Mouse (Mus musculus) MEL (cell line): ENCODE measurements around the gene Kcnk10. TPM values are rescaled to one million over a fixed set of nuclear protein-coding genes. Genes with fewer than 3 reads are reported as not detected.

Experiments used
- DNase-seq: peaks from one replicate; pipeline ENCODE4 v3.0.0; 2011; ENCODE audit warnings: low read depth, low spot score
- H3K27ac ChIP-seq: 2 replicates; pipeline ENCODE4 v1.5.1; 2012; ENCODE audit warnings: low read depth, mild to moderate bottlenecking, control low read depth, low read length, moderate library complexity; ENCODE audit not compliant: control insufficient read depth
- H3K27me3 ChIP-seq, 2 experiments: fragments of 150-350 bp in 1 of 2; sonication (generic) in 1 of 2; 2 replicates each; pipeline ENCODE4 v1.6.1; 2012; ENCODE audit warnings: low read length in 2 of 2, mild to moderate bottlenecking in 2 of 2, improper control_type of control experiment in 1 of 2, moderate library complexity in 1 of 2; ENCODE audit not compliant: insufficient read depth in 2 of 2, control insufficient read depth in 1 of 2
- H3K36me3 ChIP-seq, 2 experiments: 2 replicates each; pipeline ENCODE4 v1.6.1; 2012 to 2014; ENCODE audit warnings: low read length in 2 of 2, improper control_type of control experiment in 1 of 2, inconsistent platforms in 1 of 2, mild to moderate bottlenecking in 1 of 2; ENCODE audit not compliant: insufficient read depth in 2 of 2, control insufficient read depth in 1 of 2
- H3K4me1 ChIP-seq, 2 experiments: fragments of 150-350 bp in 1 of 2; sonication (generic) in 1 of 2; 2 replicates each; pipeline ENCODE4 v1.6.1; 2012; ENCODE audit warnings: low read length in 2 of 2, improper control_type of control experiment in 1 of 2, mild to moderate bottlenecking in 1 of 2; ENCODE audit not compliant: insufficient read depth in 2 of 2, control insufficient read depth in 1 of 2
- H3K4me3 ChIP-seq, 2 experiments: fragments of 150-350 bp in 1 of 2; sonication (generic) in 1 of 2; 2 replicates each; pipeline ENCODE4 v1.5.1; 2012; ENCODE audit warnings: low read depth in 2 of 2, low read length in 2 of 2, mild to moderate bottlenecking in 2 of 2, moderate library complexity in 2 of 2, control low read depth in 1 of 2, improper control_type of control experiment in 1 of 2; ENCODE audit not compliant: control insufficient read depth in 1 of 2, insufficient read depth in 1 of 2
- H3K79me2 ChIP-seq: 2 replicates; pipeline ENCODE4 v1.6.1; 2012; ENCODE audit warnings: mild to moderate bottlenecking, low read length, moderate library complexity; ENCODE audit not compliant: control insufficient read depth, poor library complexity, insufficient read depth
- H3K9ac ChIP-seq: 2 replicates; pipeline ENCODE4 v1.6.1; 2012; ENCODE audit warnings: low read depth, mild to moderate bottlenecking, control low read depth, low read length, moderate library complexity; ENCODE audit not compliant: control insufficient read depth, poor library complexity, severe bottlenecking
- H3K9me3 ChIP-seq: fragments of 150-350 bp; sonication (generic); replicated peaks from 2 replicates; pipeline ENCODE4 v1.6.1; 2012; ENCODE audit warnings: mild to moderate bottlenecking, low read length, improper control_type of control experiment, moderate library complexity; ENCODE audit not compliant: insufficient read depth
- BHLHE40 ChIP-seq: IDR thresholded peaks from 2 replicates; pipeline ENCODE4 v1.6.1; 2012; ENCODE audit warnings: low read depth, mild to moderate bottlenecking, inconsistent platforms, low read length, improper control_type of control experiment, borderline replicate concordance
- CHD2 ChIP-seq: IDR thresholded peaks from 2 replicates; pipeline ENCODE4 v1.6.1; 2011; ENCODE audit warnings: low read length, improper control_type of control experiment
- ETS1 ChIP-seq: IDR thresholded peaks from 2 replicates; pipeline ENCODE4 v1.6.1; 2012; ENCODE audit warnings: low read depth, mild to moderate bottlenecking, inconsistent platforms, low read length, improper control_type of control experiment, moderate library complexity
- GABPA ChIP-seq: IDR thresholded peaks from 2 replicates; pipeline ENCODE4 v1.6.1; 2012; ENCODE audit warnings: low read depth, mild to moderate bottlenecking, inconsistent platforms, low read length, improper control_type of control experiment, moderate library complexity
- HCFC1 ChIP-seq: IDR thresholded peaks from 2 replicates; pipeline ENCODE4 v1.6.1; 2012; ENCODE audit warnings: low read depth, mild to moderate bottlenecking, inconsistent platforms, low read length, improper control_type of control experiment, moderate library complexity
- JUND ChIP-seq: IDR thresholded peaks from 2 replicates; pipeline ENCODE4 v1.6.1; 2011; ENCODE audit warnings: low read depth, mild to moderate bottlenecking, improper control_type of control experiment, low read length
- KAT2A ChIP-seq: conservative IDR thresholded peaks from 2 replicates; pipeline ENCODE4 v1.6.1; 2012; ENCODE audit warnings: low read depth, low read length, improper control_type of control experiment, inconsistent platforms
- MAFK ChIP-seq: IDR thresholded peaks from 2 replicates; pipeline ENCODE4 v1.6.1; 2011; ENCODE audit warnings: low read depth, mild to moderate bottlenecking, low read length, improper control_type of control experiment, borderline replicate concordance
- MAX ChIP-seq: IDR thresholded peaks from 2 replicates; pipeline ENCODE4 v1.6.1; 2011; ENCODE audit warnings: low read length, improper control_type of control experiment
- MAZ ChIP-seq: IDR thresholded peaks from 2 replicates; pipeline ENCODE4 v1.6.1; 2012; ENCODE audit warnings: low read depth, mild to moderate bottlenecking, inconsistent platforms, low read length, improper control_type of control experiment
- MEF2A ChIP-seq: IDR thresholded peaks from 2 replicates; pipeline ENCODE4 v1.6.1; 2014; ENCODE audit warnings: low read depth, mild to moderate bottlenecking, inconsistent platforms, low read length, improper control_type of control experiment; ENCODE audit not compliant: poor library complexity, insufficient replicate concordance, severe bottlenecking; ENCODE audit errors: extremely low read depth
- MYB ChIP-seq: IDR thresholded peaks from 2 replicates; pipeline ENCODE4 v1.6.1; 2011; ENCODE audit warnings: mild to moderate bottlenecking, low read depth, low read length, improper control_type of control experiment
- NELFE ChIP-seq: IDR thresholded peaks from 2 replicates; pipeline ENCODE4 v1.6.1; 2011; ENCODE audit warnings: low read depth, low read length, improper control_type of control experiment
- NRF1 ChIP-seq: IDR thresholded peaks from 2 replicates; pipeline ENCODE4 v1.6.1; 2014; ENCODE audit warnings: low read depth, mild to moderate bottlenecking, inconsistent platforms, low read length, improper control_type of control experiment, moderate library complexity; ENCODE audit not compliant: poor library complexity, insufficient read depth, severe bottlenecking
- POLR2AphosphoS5 ChIP-seq: IDR thresholded peaks from 2 replicates; pipeline ENCODE4 v1.6.1; 2012; ENCODE audit warnings: low read depth, borderline replicate concordance, mild to moderate bottlenecking, inconsistent platforms, low read length, moderate library complexity, mixed read lengths
- RAD21 ChIP-seq: IDR thresholded peaks from 2 replicates; pipeline ENCODE4 v1.6.1; 2011; ENCODE audit warnings: mild to moderate bottlenecking, low read depth, low read length, improper control_type of control experiment
- RCOR1 ChIP-seq: IDR thresholded peaks from 2 replicates; pipeline ENCODE4 v1.6.1; 2012; ENCODE audit warnings: low read depth, mild to moderate bottlenecking, inconsistent platforms, low read length, improper control_type of control experiment
- SIN3A ChIP-seq: IDR thresholded peaks from 2 replicates; pipeline ENCODE4 v1.6.1; 2012; ENCODE audit warnings: low read length, improper control_type of control experiment, inconsistent platforms
- SMC3 ChIP-seq: IDR thresholded peaks from 2 replicates; pipeline ENCODE4 v1.6.1; 2011; ENCODE audit warnings: low read depth, low read length, improper control_type of control experiment
- TBP ChIP-seq: IDR thresholded peaks from 2 replicates; pipeline ENCODE4 v1.8.0; 2011; ENCODE audit warnings: low read depth, low read length, improper control_type of control experiment
- TCF12 ChIP-seq: IDR thresholded peaks from 2 replicates; pipeline ENCODE4 v1.6.1; 2014; ENCODE audit warnings: low read depth, mild to moderate bottlenecking, inconsistent platforms, low read length, improper control_type of control experiment, moderate library complexity
- UBTF ChIP-seq: IDR thresholded peaks from 2 replicates; pipeline ENCODE4 v1.6.1; 2012; ENCODE audit warnings: low read depth, mild to moderate bottlenecking, inconsistent platforms, low read length, improper control_type of control experiment, moderate library complexity, borderline replicate concordance; ENCODE audit not compliant: insufficient read depth
- USF1 ChIP-seq: IDR thresholded peaks from 2 replicates; pipeline ENCODE4 v1.6.1; 2014; ENCODE audit warnings: low read depth, mild to moderate bottlenecking, inconsistent platforms, low read length, improper control_type of control experiment, moderate library complexity
- USF2 ChIP-seq, 2 experiments: IDR thresholded peaks; 2 replicates each; pipeline ENCODE4 v1.6.1; 2011 to 2012; ENCODE audit warnings: improper control_type of control experiment in 2 of 2, low read length in 2 of 2, borderline replicate concordance in 1 of 2, inconsistent platforms in 1 of 2, low read depth in 1 of 2, mild to moderate bottlenecking in 1 of 2; ENCODE audit not compliant: insufficient read depth in 1 of 2
- ZC3H11A ChIP-seq: IDR thresholded peaks from 2 replicates; pipeline ENCODE4 v1.6.1; 2012; ENCODE audit warnings: low read depth, mild to moderate bottlenecking, inconsistent platforms, low read length, improper control_type of control experiment
- ZKSCAN1 ChIP-seq: IDR thresholded peaks from 2 replicates; pipeline ENCODE4 v1.6.1; 2012; ENCODE audit warnings: low read depth, mild to moderate bottlenecking, inconsistent platforms, low read length, improper control_type of control experiment, moderate library complexity
- ZMIZ1 ChIP-seq: IDR thresholded peaks from 2 replicates; pipeline ENCODE4 v1.6.1; 2012; ENCODE audit warnings: low read depth, mild to moderate bottlenecking, inconsistent platforms, low read length, improper control_type of control experiment, moderate library complexity
- polyA plus RNA-seq, 2 experiments: library from polyadenylated mRNA; stranded (reverse) in 1 of 2; unstranded in 1 of 2; fragments of >175 nt in 1 of 2; fragments of >200 nt in 1 of 2; gene quantifications; 2 replicates each; pipeline versions ENCODE4 v1.2.1 to v1.2.4; 2012; ENCODE audit warnings: low replicate concordance in 2 of 2, low read depth in 1 of 2; ENCODE audit not compliant: insufficient read length in 2 of 2, insufficient read depth in 1 of 2, missing spikeins in 1 of 2
- total RNA-seq: library from RNA; depleted of rRNA; stranded (reverse); fragments of 300-350 nt; gene quantifications from 2 replicates; pipeline ENCODE4 v1.2.3, GENCODE M21; 2012; rRNA removed

Gene Kcnk10
- total RNA-seq (not detected in 2 replicates), polyA plus RNA-seq (not detected)

DNA sequence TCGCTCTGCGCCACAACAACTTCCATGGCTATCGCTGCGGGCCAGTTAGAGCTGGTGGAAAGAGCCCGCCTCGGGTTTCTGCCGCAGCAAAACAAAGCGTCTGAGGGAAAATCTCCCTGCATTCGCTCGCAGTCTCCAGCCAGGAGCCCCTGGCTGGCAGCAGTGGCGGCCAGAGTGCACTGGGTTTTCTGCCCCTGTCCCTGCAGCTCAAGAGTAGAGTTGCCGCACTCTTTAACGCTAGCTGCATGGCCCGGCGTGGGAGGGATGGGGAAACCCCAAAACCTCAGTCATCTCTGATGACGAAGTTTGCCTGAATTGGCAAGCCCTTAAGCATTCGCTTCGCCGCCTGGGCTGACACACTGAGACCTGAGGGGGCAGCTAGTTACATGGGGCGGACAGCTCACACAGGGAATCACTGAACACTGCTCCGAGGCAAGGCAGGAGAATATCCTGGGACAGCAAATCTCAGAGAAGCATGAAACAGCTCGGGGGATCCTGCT, at the start of gene Kcnk10:
Kcnk10 (minus strand) TSS at position 450 of the 500 bp plus-strand sequence.
- Histone ChIP-seq H3K9me3 (no peaks in the 10 kb centered on the region), H3K27ac (no peak within 1 kb of the TSS), H3K36me3 (no peaks in the 10 kb centered on the region), H3K79me2 (no peaks in the 10 kb centered on the region), H3K4me1 (no peaks in the 10 kb centered on the region), H3K9ac (no peak within 1 kb of the TSS), H3K4me3 (no peak within 1 kb of the TSS), H3K27me3 (no peaks in the 10 kb centered on the region)
- TF ChIP-seq UBTF (no peak), RCOR1 (no peak), ZC3H11A (no peak), JUND (no peak), TBP (no peak), USF2 (IDR thresholded peaks at IDR 0.05; ENCODE audit: borderline replicate concordance in 1 of 2, insufficient read depth in 1 of 2, low read depth in 1 of 2, low read length in 2 of 2) (no peak), ZKSCAN1 (no peak), USF1 (no peak), MAX (no peak), GABPA (no peak), RAD21 (no peak), ETS1 (no peak)
- no peak for DNase-seq

DNA sequence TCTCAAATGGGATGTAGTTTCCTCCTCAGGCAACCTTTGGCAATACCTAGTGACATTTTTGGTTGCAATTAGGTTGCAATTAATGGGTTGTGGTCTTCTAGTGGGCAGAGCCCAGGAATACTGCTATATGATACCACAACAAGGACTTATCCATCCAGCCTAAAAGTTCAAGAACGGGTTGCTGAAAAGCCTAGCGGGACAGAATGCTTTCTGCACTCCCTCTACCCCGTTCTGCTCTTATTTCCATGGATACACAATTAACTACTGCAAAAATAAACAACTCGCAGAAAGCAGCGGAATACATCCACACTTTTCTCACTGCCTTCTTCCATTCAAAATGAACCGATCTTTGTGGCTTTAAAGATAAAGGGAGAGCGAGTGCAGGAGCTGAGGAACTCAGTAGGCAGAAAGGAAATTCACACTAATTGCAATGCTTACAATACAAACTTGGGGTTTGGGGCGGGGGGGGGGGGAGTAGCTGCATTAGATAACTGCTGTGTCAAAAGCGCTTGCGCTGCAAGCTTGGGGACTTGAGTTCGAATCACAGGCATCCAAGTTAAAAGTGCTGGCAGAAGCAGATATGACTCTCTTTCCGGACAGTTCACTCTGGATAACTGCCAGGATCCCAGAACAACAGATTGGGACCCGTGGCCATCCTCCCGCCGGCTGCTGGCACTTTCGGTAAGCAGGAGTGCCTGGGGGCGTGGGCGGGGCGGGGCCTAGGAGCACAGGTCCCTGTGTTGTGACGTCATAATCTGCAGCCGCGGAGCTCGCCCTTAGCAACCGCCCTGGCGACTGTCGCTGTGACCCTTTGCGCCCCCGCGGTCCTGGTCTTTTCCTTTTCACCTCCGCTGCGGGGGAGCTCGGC, 49.5 kb upstream of the Kcnk10 start, which contains the start of gene Spata7:
Spata7 (plus strand) TSS at position 766 of the 868 bp plus-strand sequence.
- Histone ChIP-seq H3K4me1 (no peaks in the 10 kb centered on the region; a peak in 1 of 4 replicates), H3K9me3 (no peaks in the 10 kb centered on the region), H3K27me3 (no peaks in the 10 kb centered on the region), H3K36me3 (peaks cover 0 to 4% of the 10 kb centered on the region in 2 experiments; a peak in 2 of 4 replicates), H3K27ac (no peak within 1 kb of the TSS), H3K79me2 (peaks cover 1% of the 10 kb centered on the region; the same call in 1 of the 2 replicates), H3K9ac (peak within 1 kb of the TSS; percentile 56), H3K4me3 (peak within 1 kb of the TSS; percentile 72 to 100)
- peak; percentile 90 for DNase-seq
- TF ChIP-seq ETS1 = peak; percentile 26; the same call in 1 of the 2 replicates
- TF ChIP-seq TBP = 0 out of 2 replicates have a peak, but pooled peaks have one; percentile 15
- no peak for TF ChIP-seq NRF1
- TF ChIP-seq BHLHE40 = no peak
- no peak for TF ChIP-seq RCOR1
- no peak for TF ChIP-seq KAT2A
- no peak for TF ChIP-seq MAZ
- no peak for TF ChIP-seq ZC3H11A
- TF ChIP-seq ZMIZ1 = no peak
- TF ChIP-seq MEF2A = no peak
- peak; percentile 11; the same call in 1 of the 2 replicates for TF ChIP-seq TCF12
- no peak for TF ChIP-seq POLR2AphosphoS5
- peak; percentile 80 for TF ChIP-seq SIN3A
- no peak for TF ChIP-seq MYB
- peak; percentile 76 for TF ChIP-seq HCFC1
- TF ChIP-seq GABPA = no peak
- no peak for TF ChIP-seq NELFE
- TF ChIP-seq CHD2 = no peak
- TF ChIP-seq SMC3 = no peak
- TF ChIP-seq MAFK = no peak
